In genomic region chr12:99634726-99635125, GRCm38 (mm10) we compare ENCODE assay signal across 21 mouse cellular contexts.
DNase-seq lines count a peak whose midpoint lies in the region; ATAC-seq lines count a peak whose summit lies in the region.
"Had no signal": no experiment of that assay in that cellular context is flagged by ENCODE, and none has a peak within 500 bp of the region (broad histone marks: within the 10 kb centered on the region; RNA-seq: fewer than 3 reads in every experiment).

No protein-coding gene starts in this region.

- H3K4me2 ChIP-seq in forebrain, embryonic 11.5 days (ENCODE audit: low read depth, low read length, severe bottlenecking), result no peak overlapping the region
- no peak overlapping the region for H3K4me2 ChIP-seq in forebrain, embryonic 12.5 days
- H3K4me2 ChIP-seq in midbrain, embryonic 11.5 days, result no peak overlapping the region
- no peak overlapping the region for H3K4me2 ChIP-seq in midbrain, embryonic 15.5 days

- DNase-seq in forebrain, embryonic 11.5 days (ENCODE audit: low spot score), result peak; percentile 30
- DNase-seq in heart, adult 11 months, result peak; percentile 60
- no peak for DNase-seq in heart, adult 9 months (ENCODE audit: low spot score in 2 of 2)
- peak; percentile 54 for DNase-seq in midbrain, embryonic 11.5 days (ENCODE audit: low spot score, missing footprints)
- DNase-seq: adrenal gland, adult 2 months; adrenal gland, adult 8-10 months; adrenal gland, postnatal 10 days; adrenal gland, postnatal 14 days; adrenal gland, postnatal 25 days; adrenal gland, postnatal 36 days; B cell, adult 2 months; cerebellum, adult 11 months; cerebellum, adult 11-12 months; cerebellum, adult 18-20 months had no signal

- whole genome bisulfite sequencing in forebrain, embryonic 11.5 days, result 94% methylated on average over 4 of the region's 4 CpGs
- 92% methylated on average over 4 of the region's 4 CpGs for WGBS in forebrain, embryonic 12.5 days
- WGBS in midbrain, embryonic 11.5 days, result 97% methylated on average over 4 of the region's 4 CpGs
- 85% methylated on average over 4 of the region's 4 CpGs for WGBS in midbrain, embryonic 15.5 days

- H3K27ac ChIP-seq in forebrain, embryonic 11.5 days (ENCODE audit: low read depth, low read length), result no peak overlapping the region
- H3K27ac ChIP-seq in forebrain, embryonic 12.5 days, result no peak overlapping the region
- no peak overlapping the region for H3K27ac ChIP-seq in midbrain, embryonic 11.5 days (ENCODE audit: low read depth, low read length)
- H3K27ac ChIP-seq in midbrain, embryonic 15.5 days, result no peak overlapping the region

- no peak overlapping the region for H3K4me3 ChIP-seq in forebrain, embryonic 11.5 days (ENCODE audit: low read depth, low read length)
- H3K4me3 ChIP-seq in forebrain, embryonic 12.5 days (replicated peaks), result no peak overlapping the region
- no peak overlapping the region for H3K4me3 ChIP-seq in midbrain, embryonic 11.5 days (ENCODE audit: low read depth, low read length)
- H3K4me3 ChIP-seq in midbrain, embryonic 15.5 days, result no peak overlapping the region

- H3K9me3 ChIP-seq in forebrain, embryonic 11.5 days (ENCODE audit: control insufficient read depth, low read length), result no peaks in the 10 kb centered on the region
- H3K9me3 ChIP-seq in forebrain, embryonic 12.5 days, result no peaks in the 10 kb centered on the region
- H3K9me3 ChIP-seq in midbrain, embryonic 11.5 days (ENCODE audit: control insufficient read depth, low read length), result peaks cover 2% of the 10 kb centered on the region; the same call in 1 of the 2 replicates
- H3K9me3 ChIP-seq in midbrain, embryonic 15.5 days, result no peaks in the 10 kb centered on the region

- ATAC-seq in forebrain, embryonic 11.5 days (replicated peaks; ENCODE audit: low FRiP score), result no peak
- no peak for ATAC-seq in forebrain, embryonic 12.5 days (ENCODE audit: low FRiP score)
- ATAC-seq in midbrain, embryonic 11.5 days (ENCODE audit: low FRiP score), result no peak
- no peak for ATAC-seq in midbrain, embryonic 15.5 days (replicated peaks)
- ATAC-seq: activated CD4-positive, CD25-positive, alpha-beta regulatory T cell, adult 4 months; CD4-positive, CD25-positive, alpha-beta regulatory T cell, adult 4 months; Patski had no signal

- H3K36me3 ChIP-seq in forebrain, embryonic 11.5 days (ENCODE audit: control insufficient read depth, insufficient read depth, low read length), result no peaks in the 10 kb centered on the region
- no peaks in the 10 kb centered on the region for H3K36me3 ChIP-seq in forebrain, embryonic 12.5 days (replicated peaks)
- no peaks in the 10 kb centered on the region for H3K36me3 ChIP-seq in midbrain, embryonic 11.5 days (ENCODE audit: control insufficient read depth, insufficient read depth, low read length)
- no peaks in the 10 kb centered on the region for H3K36me3 ChIP-seq in midbrain, embryonic 15.5 days (replicated peaks)
- H3K36me3 ChIP-seq: G1E had no signal

- peaks cover 2% of the 10 kb centered on the region; the same call in 1 of the 2 replicates for H3K4me1 ChIP-seq in forebrain, embryonic 11.5 days (replicated peaks; ENCODE audit: control insufficient read depth, insufficient read depth, low read length)
- H3K4me1 ChIP-seq in forebrain, embryonic 12.5 days, result peaks cover 5% of the 10 kb centered on the region
- peaks cover 2% of the 10 kb centered on the region for H3K4me1 ChIP-seq in midbrain, embryonic 11.5 days (ENCODE audit: control insufficient read depth, insufficient read depth, low read length)
- peaks cover 2% of the 10 kb centered on the region for H3K4me1 ChIP-seq in midbrain, embryonic 15.5 days

- no peak overlapping the region for H3K9ac ChIP-seq in forebrain, embryonic 11.5 days (ENCODE audit: low read length)
- H3K9ac ChIP-seq in forebrain, embryonic 12.5 days, result no peak overlapping the region
- no peak overlapping the region for H3K9ac ChIP-seq in midbrain, embryonic 11.5 days (ENCODE audit: low read length)
- no peak overlapping the region for H3K9ac ChIP-seq in midbrain, embryonic 15.5 days

- peaks cover 2% of the 10 kb centered on the region for H3K27me3 ChIP-seq in forebrain, embryonic 11.5 days (ENCODE audit: control insufficient read depth, insufficient read depth, low read length)
- 0 out of 2 replicates have a peak, but pooled peaks cover 7% of the 10 kb centered on the region for H3K27me3 ChIP-seq in forebrain, embryonic 12.5 days
- H3K27me3 ChIP-seq in midbrain, embryonic 11.5 days (ENCODE audit: control insufficient read depth, insufficient read depth, low read length), result no peaks in the 10 kb centered on the region
- H3K27me3 ChIP-seq in midbrain, embryonic 15.5 days (replicated peaks), result no peaks in the 10 kb centered on the region
- H3K27me3 ChIP-seq: CH12.LX, Patski had no signal

Comparison
In these comparisons a context has a peak if more than half of its experiments do, and no peak if none do; other contexts are left out.
1. DNase-seq: peak in forebrain, embryonic 11.5 days (single experiment), heart, adult 11 months (single experiment) and midbrain, embryonic 11.5 days (single experiment); none in heart, adult 9 months (0 of 2).